Mouse (Mus musculus): ENCODE data around the gene Tecpr1. TPM values are rescaled to one million over a fixed set of nuclear protein-coding genes. Genes with fewer than 3 reads are reported as not detected.

The Tecpr1 gene
- 100 to 1,000 TPM in 1 of 2 experiments, 10 to 100 TPM in 1; 78.5 to 109 TPM for polyA plus RNA-seq (2017; shearing (Covaris generic))

DNA sequence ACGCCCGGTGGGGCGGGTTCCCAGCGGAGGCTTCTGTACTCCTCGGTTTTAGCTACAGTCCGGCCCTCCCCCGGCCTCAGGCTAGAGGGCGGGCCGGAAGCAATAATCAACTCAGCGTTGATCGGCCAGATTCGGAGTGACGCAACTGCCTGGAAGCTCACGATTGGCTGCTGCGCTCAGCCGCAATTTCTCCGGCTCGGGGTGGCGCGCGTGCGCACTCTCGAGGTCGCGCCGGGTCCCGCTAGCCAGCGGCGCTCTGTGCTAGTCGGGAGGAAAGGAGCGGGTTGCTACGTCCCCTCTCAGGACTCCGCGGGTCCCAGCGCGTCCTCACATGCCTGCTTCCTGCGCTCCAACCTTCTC, at the start of gene Tecpr1:
Gene Tecpr1 (minus strand): TSS at position 113 of the 360 bp plus-strand sequence.
- ATAC-seq, result peak; percentile 84

DNA sequence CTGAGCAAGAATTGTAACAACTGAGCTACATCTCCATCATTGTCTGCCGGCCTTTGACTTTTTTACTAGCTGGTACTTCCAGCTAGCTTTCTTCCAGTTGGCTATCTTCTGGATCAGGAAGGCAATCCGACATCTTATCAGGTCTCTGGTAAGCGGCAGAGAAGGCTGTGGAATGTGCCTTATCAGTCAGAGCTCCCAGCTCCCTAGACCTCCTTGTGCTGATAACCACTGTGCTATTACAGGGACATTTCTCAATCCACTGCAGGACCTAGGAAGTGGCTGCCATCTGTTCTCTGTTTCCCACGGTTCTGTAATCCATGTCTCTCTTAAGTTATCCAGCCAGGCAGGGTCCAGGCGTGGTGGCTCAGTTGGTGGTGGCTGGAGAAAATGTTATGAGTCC, 48.4 kb upstream of the Tecpr1 start:
- ATAC-seq, result no peak

DNA sequence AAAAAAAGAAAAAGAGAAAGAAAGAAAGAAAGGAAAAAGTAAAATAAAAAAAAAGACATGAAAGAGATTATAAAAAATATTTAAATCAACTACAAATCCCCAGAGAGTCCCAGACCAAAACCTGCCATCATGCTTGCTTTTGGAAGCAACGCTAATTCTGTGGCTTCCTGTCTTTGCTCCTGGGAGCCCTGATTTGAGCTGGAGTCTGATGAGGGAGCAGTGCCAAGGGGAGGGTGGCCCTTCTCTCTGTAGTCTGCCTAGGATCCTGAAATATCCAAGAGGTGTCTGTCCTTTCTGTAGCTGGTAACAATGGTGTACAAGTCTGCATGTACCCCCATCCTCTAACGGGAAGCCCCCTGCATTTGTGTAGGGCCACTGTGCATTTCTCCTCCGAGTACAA, 47.7 kb upstream of the Tecpr1 start:
- no peak for ATAC-seq

DNA sequence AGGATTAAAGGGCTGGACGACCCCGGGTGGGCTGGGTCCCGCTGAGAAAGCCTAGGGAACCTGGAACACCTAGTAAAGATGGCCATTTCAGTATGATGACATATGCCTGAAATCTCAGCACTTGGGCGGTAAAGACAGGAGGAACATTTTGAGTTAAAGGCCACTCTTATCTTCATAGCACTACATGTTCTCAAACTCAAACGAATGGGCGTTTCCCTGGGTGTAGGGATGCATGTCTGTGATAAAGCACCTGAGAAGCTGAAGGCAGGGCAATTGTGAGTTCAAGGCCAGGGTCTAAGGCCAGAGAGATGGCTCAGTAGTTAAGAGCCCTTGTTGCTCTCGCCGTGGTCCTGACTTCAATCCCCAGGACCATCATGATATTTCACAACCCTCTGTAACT, 47.0 kb upstream of the Tecpr1 start:
- no peak for ATAC-seq

DNA sequence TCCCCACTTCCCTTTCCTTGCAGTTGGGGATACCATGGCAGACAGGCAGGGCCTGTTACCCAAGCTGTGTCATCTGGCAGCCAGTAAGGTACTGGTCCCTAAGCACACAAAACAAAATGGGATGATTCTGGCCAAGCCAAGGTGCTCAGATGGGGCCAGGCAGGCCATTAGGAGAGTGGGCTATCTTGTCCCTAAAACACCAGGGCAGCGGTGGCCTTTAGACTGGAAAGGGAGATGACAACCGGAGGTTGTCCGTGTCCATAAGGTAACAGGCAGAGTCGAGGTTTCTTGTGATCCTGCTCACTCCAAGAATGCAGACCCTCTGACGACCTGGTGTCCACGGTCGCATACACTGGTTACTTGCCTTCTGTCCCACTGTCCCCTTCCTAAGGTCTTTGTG, 46.5 kb upstream of the Tecpr1 start:
- no peak for ATAC-seq

DNA sequence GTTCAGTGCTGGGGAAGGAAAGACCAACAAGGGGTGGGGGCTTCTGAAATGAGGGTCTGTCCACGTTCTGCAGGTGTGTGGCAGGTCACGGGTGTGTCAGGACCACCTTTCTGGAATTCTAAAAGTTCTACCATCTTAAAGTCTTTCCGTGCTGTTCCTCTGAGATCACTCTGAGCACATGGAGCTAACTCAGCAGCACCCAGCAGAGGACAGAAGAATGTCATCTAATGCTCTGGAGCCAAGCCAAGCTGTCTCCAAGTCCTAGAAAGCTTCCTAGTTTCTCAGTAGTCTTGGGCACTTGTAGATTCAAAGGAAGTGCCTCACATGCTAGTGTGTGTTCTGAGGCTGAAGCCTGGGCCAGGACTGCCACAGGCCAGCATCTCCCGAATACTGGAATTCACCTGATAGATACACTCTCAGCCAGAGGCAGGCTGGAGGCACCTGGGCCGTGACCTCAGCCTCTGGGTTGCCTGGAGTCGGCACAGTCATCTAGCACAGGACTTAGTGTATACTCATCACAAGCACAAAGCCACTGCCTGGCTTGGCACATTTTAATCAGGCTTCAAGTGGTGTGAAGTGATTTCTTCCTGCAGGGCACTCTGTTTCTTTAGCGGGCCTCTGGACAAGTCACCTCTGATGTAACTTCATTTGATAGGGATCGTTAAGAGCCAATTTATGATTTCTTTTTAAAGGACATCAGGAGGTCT, 44.3 kb upstream of the Tecpr1 start:
- no peak for ATAC-seq

DNA sequence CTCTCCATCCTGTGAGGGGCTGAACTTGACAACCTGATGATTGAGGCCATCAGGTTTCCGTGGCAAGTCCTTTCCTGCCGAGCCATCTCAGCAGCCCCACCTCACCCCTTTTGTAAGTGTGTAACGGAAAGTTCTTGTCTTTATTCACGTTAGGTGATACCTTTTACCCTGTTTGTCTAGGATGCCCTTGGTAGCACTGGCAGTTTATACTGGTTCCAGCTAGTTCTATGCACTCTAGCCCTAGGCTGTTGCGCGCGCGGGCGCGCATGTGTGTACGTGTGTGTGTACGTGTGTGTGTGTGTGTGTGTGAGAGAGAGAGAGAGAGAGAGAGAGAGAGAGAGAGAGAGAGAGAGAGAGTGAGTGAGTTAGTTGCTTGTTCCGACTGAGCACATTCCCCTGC, 40.1 kb upstream of the Tecpr1 start:
- no peak for ATAC-seq

DNA sequence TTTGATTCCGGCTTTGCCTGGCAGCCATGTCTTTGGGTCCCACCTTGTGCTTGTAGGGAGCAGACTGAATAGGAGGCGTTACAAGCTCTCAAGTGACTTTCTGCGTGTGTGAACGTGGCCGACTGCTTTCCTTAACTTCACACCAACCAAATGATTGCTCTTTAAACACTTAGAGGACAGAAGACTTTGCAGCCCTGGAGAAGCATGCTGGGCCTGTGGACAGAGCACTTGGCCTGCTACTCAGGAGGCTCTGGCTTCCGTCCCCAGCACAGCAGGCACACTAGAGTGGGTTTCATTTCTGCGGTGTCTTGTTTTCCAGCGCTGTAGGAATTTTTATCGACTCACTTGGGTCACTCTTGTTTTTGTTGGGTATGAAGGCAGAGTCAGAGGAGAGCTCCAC, 39.7 kb upstream of the Tecpr1 start:
- ATAC-seq, result no peak

DNA sequence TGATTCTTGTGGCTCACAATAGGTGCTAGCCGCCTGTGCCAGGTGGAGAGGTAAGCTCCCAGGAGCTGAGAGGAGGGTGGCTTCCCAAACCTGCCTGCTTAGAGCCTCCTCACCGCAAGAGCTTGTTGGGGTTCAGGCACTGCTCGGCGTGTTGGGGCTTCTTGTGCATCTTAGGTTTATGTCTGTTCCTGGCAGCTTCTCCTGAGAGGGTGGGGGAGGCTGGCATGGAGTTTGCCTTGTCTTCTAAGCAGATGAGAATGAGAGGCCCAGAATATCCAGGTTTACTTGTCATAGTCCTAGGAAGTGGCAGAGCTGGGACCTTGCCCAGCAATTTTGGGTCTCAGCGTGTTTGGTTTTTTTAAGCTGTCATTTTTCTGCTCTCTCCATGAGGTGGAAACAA, 38.4 kb upstream of the Tecpr1 start:
- no peak for ATAC-seq

DNA sequence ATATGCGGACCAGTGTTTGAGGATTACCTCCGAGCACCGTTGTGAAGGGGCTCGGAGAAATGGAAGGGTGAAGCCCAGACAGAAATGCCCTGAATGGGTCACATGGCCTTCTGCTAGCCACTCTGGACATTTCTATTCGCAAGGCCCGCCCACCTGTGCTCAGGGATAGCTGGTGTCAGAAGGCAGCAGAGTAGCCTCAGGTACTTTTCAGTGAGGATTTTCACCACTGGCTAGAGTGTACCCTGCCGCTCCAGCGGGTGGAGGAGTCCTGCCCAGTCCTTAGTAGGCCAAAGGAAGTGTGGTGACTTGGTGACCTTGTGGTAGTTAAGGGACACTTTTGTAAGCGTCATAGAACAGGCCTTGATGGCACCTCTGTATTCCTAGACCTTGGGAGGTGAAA, 37.9 kb upstream of the Tecpr1 start:
- ATAC-seq, result no peak

DNA sequence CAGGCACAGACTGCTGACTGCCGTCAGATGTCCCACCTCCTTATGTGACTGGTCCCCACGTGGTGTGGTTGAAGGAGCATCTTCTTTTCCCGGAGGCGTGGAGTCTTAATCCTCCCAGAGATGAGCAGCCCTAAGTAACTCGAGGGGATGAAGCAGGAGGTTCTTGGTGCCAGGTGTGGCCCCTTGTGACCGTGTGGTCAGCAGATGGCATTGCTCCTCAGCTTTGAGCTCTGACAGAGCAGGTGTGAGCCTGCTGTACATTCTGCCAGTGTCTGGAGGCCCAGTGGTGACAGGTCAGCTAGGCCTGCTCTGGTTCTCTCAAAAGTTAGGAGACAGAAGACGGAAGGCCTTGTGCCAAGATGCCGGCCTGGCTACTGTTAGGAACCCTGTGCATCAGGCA, 37.0 kb upstream of the Tecpr1 start:
- no peak for ATAC-seq

DNA sequence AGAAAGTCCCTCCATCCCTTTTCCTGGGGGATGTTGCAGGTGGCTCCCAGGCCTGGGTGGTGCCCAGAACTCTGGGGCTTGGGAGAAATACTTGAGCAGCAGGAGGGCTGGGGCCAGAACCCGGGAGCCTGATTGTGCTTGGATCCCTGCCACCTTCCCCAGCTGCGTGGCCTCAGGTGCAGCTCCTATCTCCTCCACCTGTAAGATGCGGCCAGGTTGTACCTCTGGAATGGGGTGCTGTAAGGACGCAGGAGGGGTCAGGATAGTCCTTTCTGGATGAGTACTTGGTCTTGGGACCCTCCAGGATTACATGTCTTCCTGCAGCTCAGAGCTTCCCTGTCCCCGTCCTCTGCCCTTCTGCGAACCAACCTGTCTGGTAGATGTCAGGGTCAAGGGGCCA, 35.8 kb upstream of the Tecpr1 start:
- no peak for ATAC-seq

DNA sequence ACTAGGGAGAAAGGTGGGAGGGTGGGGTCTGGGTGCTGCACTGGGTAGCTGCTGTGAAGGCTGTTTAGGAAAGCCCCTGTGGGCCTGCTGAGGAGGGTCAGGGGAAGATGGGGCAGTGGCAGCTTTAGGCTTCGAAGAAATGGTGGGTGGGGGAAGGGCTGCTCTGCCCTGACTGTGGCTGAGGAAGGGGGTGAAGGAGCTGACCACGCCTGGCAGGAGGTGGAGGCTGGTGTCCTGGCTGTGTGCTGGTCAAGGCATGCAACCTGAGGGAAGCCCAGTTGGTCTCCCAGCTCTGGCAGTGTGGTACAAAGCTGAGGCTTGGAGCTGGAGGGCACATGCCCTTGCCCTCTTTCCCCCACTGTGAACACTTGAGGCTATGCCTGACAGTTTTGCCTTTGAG, 35.3 kb upstream of the Tecpr1 start:
- no peak for ATAC-seq

DNA sequence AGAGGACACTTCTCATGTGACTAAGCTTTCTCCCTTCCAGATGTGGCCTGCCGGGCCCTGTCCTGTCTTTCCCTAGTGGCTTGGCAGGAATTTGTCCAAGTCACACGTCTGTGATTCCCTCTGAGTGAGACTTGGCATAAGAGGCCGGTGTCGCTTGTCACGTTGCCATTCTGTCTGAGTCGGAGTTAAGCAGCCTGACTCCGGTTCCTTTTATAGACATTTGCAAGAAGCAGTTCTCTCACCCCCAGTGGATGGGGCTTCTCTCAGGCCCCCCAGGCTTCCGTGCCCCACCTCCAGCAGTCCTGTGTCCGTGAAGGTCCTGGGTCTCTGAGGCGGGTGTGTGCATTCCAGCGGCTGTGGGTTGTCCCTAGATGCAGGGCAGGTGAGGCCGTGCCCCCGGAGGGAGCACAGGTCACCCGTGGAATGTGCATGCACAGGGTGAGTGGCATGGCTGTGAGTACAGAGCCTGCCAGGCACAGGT, 34.8 kb upstream of the Tecpr1 start:
- no peak for ATAC-seq

DNA sequence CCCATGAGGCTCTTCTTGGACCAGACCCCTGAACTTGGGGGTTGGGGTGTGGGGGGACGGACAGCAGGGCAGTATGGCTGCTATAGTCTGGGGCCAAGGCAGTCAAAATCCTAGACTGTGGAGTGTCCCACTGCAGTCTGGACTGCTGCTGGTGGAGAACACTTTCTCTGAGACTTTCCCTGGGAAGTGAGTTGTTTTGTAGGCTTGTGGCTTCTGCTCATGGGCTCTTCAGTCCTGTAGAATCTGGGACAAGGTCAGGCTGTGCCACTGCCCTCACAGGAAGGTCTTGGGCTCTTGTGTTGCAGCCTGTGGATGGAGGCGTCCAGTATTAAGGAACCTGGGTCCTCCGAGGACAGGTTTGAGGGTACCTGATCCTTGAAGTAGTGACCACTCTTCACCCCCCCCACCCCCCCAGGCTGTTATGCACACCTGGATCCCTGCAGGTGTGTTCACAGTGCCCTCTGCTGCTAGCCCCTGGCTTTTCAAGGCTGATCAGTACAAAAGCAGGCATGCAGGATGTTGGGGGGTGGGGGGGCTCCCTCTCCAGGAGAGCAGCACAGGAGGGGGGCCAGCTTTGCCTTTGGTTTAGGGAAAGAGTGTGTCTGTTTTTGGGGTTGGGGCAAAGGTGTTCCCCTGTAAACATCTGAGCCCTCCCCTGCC, 34.2 kb upstream of the Tecpr1 start:
- no peak for ATAC-seq

DNA sequence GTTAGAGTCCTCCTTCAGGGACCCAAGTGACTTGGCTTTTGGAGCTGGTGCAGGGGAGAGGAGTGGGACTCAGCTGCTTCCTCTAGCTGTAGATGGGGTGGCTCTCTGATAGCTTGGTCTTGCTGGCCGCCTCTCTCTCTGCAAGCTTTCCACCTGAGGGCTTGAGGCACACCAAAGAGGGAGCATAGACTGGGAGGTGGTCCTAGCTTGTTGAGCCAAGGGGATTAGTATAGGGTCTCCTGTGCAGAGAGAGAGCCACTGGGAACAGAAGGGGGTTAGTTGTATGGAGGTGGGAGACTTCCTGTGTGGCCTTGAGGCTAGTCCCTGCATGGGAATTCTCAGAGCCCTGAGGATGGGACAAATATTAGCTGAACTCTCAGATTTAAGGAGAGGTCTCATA, 33.5 kb upstream of the Tecpr1 start:
- no peak for ATAC-seq

DNA sequence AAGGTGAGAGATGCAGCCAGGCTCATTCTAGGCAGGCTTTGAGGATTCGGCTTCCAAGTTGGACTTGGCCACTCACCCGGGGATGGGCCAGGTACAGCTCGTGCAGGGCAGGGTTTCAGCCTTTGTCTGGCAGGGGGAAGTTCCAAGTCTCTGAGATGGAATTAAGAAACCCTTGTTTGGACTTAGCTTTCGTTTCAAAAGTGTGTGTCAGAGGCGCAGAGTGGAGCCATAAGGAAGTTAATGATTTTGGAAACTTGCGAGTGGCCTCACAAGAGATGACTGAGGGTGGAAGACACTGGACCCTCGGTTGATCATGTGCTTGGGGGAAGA, 33.1 kb upstream of the Tecpr1 start:
- ATAC-seq, result no peak

DNA sequence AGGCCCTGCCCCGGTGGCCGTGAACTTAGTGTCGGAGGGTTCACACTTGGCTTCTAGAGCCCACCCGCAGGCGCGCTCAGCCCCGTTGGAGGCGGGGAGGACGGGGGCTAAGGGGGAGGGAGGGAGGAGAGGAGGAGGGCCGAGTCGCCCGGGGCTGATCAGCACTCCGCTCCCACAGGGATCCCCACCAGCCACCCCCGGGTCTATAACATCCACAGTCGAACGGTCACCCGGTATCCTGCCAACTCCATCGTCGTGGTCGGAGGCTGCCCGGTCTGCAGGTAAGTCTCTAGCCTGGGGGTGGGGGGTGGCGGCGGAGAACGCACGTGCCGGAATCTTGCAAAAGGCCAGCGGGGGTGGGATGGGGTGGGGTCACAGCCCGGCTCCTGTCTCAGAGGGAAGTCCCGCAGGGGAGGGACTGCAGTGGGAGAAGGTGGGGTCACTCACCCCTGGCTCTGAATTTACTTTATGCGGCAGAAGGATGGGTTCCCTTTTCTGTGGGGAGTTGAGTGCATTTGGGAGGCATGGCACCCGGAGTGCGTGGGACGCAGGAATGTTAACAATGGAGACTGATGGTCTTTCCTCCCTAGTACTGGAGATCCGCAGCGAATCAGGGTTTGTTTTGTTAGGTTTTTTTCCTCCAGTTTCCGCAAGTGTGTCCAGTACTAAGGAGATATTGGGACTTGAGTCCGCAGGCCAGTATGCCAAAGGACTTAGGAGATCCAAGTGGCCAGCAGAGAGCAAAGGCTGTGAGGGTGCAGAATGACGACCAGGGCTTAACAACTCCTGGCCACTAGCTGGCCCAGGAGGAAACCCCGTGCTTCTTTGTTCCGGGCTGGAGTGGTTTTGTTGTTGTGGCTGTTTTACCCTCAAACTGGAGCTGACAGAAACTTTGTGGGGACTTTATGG, 32.5 kb upstream of the Tecpr1 start:
- ATAC-seq, result peak; percentile 25

DNA sequence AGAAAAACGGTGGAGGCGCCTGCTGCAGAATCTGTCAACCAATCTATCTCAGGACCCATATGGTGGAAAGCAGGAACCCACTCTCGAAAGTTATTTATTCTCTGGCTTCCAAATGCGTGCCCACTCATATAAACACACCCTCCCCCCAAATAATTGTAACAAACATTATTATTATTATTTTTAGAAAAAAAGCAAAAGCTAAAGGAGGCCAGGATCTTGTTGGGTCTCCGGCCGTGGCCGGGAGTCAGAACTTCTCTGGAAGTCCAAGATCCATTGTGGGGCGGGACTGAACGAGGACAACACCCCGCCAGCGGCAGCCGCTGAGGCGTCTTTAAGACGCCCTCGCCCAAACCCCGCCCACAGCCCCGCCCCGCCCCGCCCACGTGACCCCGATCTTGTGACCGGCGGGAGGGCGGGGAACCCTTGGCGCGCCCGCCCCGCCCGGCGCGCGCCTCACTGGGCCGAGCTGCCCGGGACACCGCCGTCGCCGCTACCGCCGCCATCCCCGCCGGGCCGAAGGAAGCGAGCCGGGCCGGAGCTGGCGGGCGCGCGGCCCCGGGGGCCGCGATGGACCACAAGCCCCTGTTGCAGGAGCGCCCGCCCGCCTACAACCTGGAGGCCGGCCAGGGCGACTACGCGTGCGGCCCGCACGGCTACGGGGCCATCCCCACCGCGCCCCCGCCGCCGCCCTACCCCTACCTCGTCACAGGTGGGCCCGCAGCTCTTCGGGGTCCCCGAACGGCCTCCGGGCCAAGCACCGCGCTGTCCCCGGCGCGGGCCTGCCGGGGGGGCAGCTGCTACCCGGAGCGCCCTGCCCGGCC, 31.6 kb upstream of the Tecpr1 start:
- peak; percentile 69 for ATAC-seq

DNA sequence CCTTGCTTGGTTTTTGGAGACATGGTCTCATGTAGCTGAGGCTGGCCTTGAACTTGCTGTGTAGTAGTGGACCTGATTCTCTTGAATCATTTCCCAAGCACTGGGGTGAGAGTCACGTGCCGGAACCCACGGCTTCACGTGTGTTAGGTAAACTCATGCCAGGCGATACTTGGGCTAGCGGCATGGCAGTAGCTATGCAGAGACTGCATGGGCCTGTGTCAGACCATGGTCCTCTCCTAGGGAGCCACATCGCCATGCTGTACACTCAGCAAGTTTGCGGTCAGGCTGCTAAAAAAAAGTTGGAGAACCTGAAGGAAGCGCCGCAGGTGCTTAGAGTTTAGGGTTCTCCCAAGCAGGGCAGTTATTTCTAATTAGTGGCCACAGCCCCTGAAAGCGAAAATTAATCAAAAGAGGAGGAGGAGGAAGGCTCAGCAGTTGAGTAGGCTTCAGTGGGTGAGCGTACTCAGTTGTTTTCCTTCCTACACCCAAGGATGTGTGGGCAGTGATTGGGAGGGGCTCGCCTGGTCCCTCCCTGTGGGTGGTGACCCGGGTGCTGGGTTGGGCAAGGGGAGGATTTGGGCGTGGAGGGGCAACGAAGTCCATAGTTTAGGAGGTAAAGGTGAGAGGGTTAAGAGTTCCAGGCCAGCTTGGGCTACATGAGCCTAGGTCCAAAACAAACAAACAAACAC, 30.9 kb upstream of the Tecpr1 start:
- ATAC-seq, result peak; percentile 42

DNA sequence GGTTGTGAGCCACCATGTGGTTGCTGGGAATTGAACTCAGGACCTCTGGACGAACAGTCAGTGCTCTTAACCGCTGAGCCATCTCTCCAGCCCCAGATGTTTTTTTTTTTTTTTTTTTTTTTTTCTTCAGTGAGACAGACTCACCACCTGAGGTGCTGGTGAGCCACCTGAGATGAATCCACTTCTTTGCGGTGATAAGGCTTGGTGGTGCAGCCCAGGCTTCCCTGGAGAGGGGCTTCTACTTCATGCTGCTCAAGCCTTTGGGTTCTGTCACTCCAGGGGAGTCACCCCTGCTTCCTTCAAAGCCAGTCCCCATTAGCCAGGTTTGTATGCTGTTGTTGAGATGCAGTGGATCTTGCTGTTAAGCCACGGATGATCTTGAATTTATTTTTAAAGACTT, 29.8 kb upstream of the Tecpr1 start:
- ATAC-seq, result no peak

Data from CD4-positive, CD25-positive, alpha-beta regulatory T cell, adult 4 months (primary cell).